Mouse (Mus musculus) ES-Bruce4 (cell line): ENCODE results near the gene Fndc3b. TPM values are rescaled to one million over a fixed set of nuclear protein-coding genes. Genes with fewer than 3 reads are reported as not detected.

Experiments
- H3K27ac ChIP-seq: 2 replicates; pipeline ENCODE4 v1.5.1; 2012; ENCODE audit warnings: low read length, inconsistent platforms; ENCODE audit not compliant: insufficient read depth
- H3K27me3 ChIP-seq: 2 replicates; pipeline ENCODE4 v1.6.1; 2012; ENCODE audit warnings: mild to moderate bottlenecking, low read length, inconsistent platforms; ENCODE audit not compliant: control insufficient read depth, poor library complexity, insufficient read depth, severe bottlenecking
- H3K36me3 ChIP-seq: 2 replicates; pipeline ENCODE4 v1.6.1; 2012; ENCODE audit warnings: inconsistent platforms, mild to moderate bottlenecking, low read length, moderate library complexity; ENCODE audit not compliant: control insufficient read depth, poor library complexity, insufficient read depth, severe bottlenecking
- H3K4me1 ChIP-seq: one replicate; pipeline ENCODE4 v1.8.1; 2011; ENCODE audit warnings: low read length; ENCODE audit not compliant: control insufficient read depth, insufficient read depth
- H3K4me3 ChIP-seq: 2 replicates; pipeline ENCODE4 v1.5.1; 2011; ENCODE audit warnings: low read depth, mild to moderate bottlenecking, low read length
- H3K9ac ChIP-seq: 2 replicates; pipeline ENCODE4 v1.6.1; 2012; ENCODE audit warnings: low read depth, mild to moderate bottlenecking, inconsistent platforms; ENCODE audit not compliant: poor library complexity, severe bottlenecking
- H3K9me3 ChIP-seq: replicated peaks from 2 replicates; pipeline ENCODE4 v1.6.1; 2012; ENCODE audit warnings: mild to moderate bottlenecking, low read length, inconsistent platforms; ENCODE audit not compliant: control insufficient read depth, poor library complexity, insufficient read depth, severe bottlenecking
- CTCF ChIP-seq: IDR thresholded peaks from one replicate; pipeline ENCODE4 v1.8.1; 2011; ENCODE audit warnings: low read depth, low read length
- EP300 ChIP-seq: IDR thresholded peaks from 2 replicates; pipeline ENCODE4 v1.6.1; 2011; ENCODE audit warnings: low read depth, low read length; ENCODE audit not compliant: insufficient read depth
- POLR2A ChIP-seq: IDR thresholded peaks from one replicate; pipeline ENCODE4 v1.8.1; 2011; ENCODE audit warnings: low read length; ENCODE audit not compliant: insufficient read depth
- polyA plus RNA-seq: library from polyadenylated mRNA; stranded (reverse); fragments of >200 nt; gene quantifications from 2 replicates; pipeline ENCODE4 v1.2.4, GENCODE M21; 2011; ENCODE audit warnings: low read depth; ENCODE audit not compliant: missing spikeins, insufficient read depth, insufficient read length

Fndc3b gene
- polyA plus RNA-seq, 1 experiment, result 36.7 TPM

- TF ChIP-seq EP300, result no peak
- TF ChIP-seq CTCF, result no peak
- no peak for TF ChIP-seq POLR2A
- Histone ChIP-seq H3K4me3 (no peak overlapping the region), H3K27me3 (no peaks in the 10 kb centered on the region), H3K36me3 (no peaks in the 10 kb centered on the region), H3K9ac (no peak overlapping the region), H3K4me1 (no peaks in the 10 kb centered on the region), H3K27ac (no peak overlapping the region), H3K9me3 (no peaks in the 10 kb centered on the region)
Observed at GRCm38 (mm10) chr3:27611986-27612385, 99.1 kb downstream of the Fndc3b start.

DNA sequence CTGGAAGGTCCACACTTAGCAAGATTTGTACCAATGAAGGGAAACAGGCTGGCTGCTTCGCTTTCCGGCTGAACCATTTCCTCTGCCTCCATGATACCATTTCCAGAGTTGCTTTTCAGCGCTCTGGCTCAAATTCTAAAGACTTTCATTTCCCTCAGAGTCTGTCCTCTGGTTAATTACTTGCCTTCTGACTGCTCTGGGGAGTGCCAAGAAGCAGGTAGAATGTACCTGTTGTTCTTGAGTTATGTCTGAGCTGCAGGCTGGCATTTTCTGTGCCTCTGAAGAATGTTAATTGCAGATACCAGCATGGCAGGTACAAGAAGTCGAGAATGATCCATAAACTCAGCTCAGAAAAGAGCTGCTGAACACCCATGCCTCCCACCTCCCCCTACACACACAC is 100.6 kb downstream of the Fndc3b start:
- Histone ChIP-seq H3K27ac (no peak overlapping the region), H3K27me3 (no peaks in the 10 kb centered on the region), H3K9me3 (no peaks in the 10 kb centered on the region), H3K9ac (no peak overlapping the region), H3K4me3 (no peak overlapping the region), H3K36me3 (no peaks in the 10 kb centered on the region), H3K4me1 (no peaks in the 10 kb centered on the region)
- TF ChIP-seq EP300 (no peak), POLR2A (no peak), CTCF (no peak)

DNA sequence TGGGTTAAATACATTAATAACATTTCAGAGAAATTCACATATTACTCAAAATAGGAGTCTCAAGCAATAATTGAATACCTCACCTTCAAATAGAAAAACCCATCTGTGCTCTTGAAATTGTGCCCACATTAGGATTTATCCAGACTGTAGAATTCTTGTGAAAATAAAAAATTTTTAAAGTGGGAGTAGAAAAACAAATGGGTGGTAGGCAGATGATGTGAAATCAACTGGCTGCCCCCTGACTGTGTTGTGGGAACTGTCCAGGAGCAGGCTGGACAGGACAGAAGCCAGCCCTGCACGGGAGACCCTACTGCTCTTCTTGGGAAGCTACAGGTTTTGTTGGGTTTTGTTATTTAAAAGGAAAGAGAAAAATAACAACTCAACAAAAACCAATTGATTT is 101.0 kb downstream of the Fndc3b start:
- Histone ChIP-seq H3K27me3 (no peaks in the 10 kb centered on the region), H3K27ac (no peak overlapping the region), H3K4me3 (no peak overlapping the region), H3K36me3 (no peaks in the 10 kb centered on the region), H3K9ac (no peak overlapping the region), H3K9me3 (no peaks in the 10 kb centered on the region), H3K4me1 (no peaks in the 10 kb centered on the region)
- TF ChIP-seq EP300 (no peak), POLR2A (no peak), CTCF (no peak)

DNA sequence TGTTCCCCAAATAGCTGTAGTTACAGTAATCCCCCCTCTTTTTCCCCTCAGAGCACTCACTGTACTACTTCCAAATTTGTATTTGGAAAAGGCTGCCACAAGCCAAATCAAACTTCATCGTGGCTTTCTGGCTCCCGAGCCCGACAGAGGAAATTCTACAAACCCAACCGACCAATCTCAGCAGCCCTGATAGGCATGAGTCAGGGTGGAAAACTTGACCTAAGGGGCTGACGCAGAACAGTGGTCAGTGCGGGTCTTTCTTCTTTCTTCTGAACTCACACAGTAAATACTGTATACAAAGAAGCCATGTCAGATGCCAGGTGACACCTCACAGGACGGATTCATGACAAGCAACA is 103.3 kb downstream of the Fndc3b start:
- H3K36me3 ChIP-seq, result no peaks in the 10 kb centered on the region
- no peak for TF ChIP-seq CTCF
- TF ChIP-seq POLR2A, result no peak
- TF ChIP-seq EP300, result no peak
- H3K27me3 ChIP-seq, result no peaks in the 10 kb centered on the region
- no peak overlapping the region for H3K27ac ChIP-seq
- no peaks in the 10 kb centered on the region for H3K4me1 ChIP-seq
- no peaks in the 10 kb centered on the region for H3K9me3 ChIP-seq
- no peak overlapping the region for H3K4me3 ChIP-seq
- no peak overlapping the region for H3K9ac ChIP-seq

- H3K27ac ChIP-seq, result no peak overlapping the region
- no peaks in the 10 kb centered on the region for H3K27me3 ChIP-seq
- no peaks in the 10 kb centered on the region for H3K4me1 ChIP-seq
- TF ChIP-seq EP300 (no peak), POLR2A (no peak), CTCF (no peak)
- H3K9ac ChIP-seq, result no peak overlapping the region
- H3K9me3 ChIP-seq, result no peaks in the 10 kb centered on the region
- H3K4me3 ChIP-seq, result no peak overlapping the region
- H3K36me3 ChIP-seq, result no peaks in the 10 kb centered on the region
Observed at GRCm38 (mm10) chr3:27607081-27607795, 103.9 kb downstream of the Fndc3b start.

- Histone ChIP-seq H3K9me3 (no peaks in the 10 kb centered on the region), H3K4me3 (no peak overlapping the region), H3K27ac (no peak overlapping the region), H3K27me3 (no peaks in the 10 kb centered on the region), H3K4me1 (no peaks in the 10 kb centered on the region), H3K9ac (no peak overlapping the region), H3K36me3 (no peaks in the 10 kb centered on the region)
- TF ChIP-seq CTCF (no peak), POLR2A (no peak), EP300 (no peak)
Observed at GRCm38 (mm10) chr3:27606626-27607025, 104.5 kb downstream of the Fndc3b start.
